Mouse (Mus musculus): ENCODE data around the gene Zc3h12c.

- TF ChIP-seq CTCF (IDR thresholded peaks at IDR 0.05; ENCODE audit: control insufficient read depth, insufficient read depth, low read length), result no peak
- TF ChIP-seq POLR2A (IDR thresholded peaks at IDR 0.05; ENCODE audit: borderline replicate concordance, control insufficient read depth, low read depth, low read length), result no peak
These were observed 96.2 kb downstream of the Zc3h12c start for GRCm38 (mm10) chr9:52072202-52072601.
